Mouse (Mus musculus): ENCODE results near the gene Ubr7. TPM values are rescaled to one million over a fixed set of nuclear protein-coding genes. Genes with fewer than 3 reads are reported as not detected.

The Ubr7 gene
- polyA plus RNA-seq (2015; fragmentation: Nextera tagmentation; extraction: Ambion mirVana): 35.4 and 39.9 TPM in 2 replicates

GRCm38 (mm10) chr12:102757689-102758402, at the start of gene Ubr7, which contains the start of the genes Gm28051 and Gon7:
Gene Ubr7, plus strand, starts transcription at chr12:102757967.
Gene Gm28051, minus strand, starts transcription at chr12:102757765.
Gene Gon7, minus strand, starts transcription at chr12:102757803.
- peak; percentile 96 for DNase-seq (ENCODE audit: low spot score)

- DNase-seq (ENCODE audit: low spot score): no peak
Measured at GRCm38 (mm10) chr12:102708220-102708619, 49.5 kb upstream of the Ubr7 start.

GRCm38 (mm10) chr12:102709896-102710295, 47.9 kb upstream of the Ubr7 start:
- DNase-seq (ENCODE audit: low spot score): no peak

- DNase-seq (ENCODE audit: low spot score): no peak
Measured at GRCm38 (mm10) chr12:102710851-102711375, 46.9 kb upstream of the Ubr7 start.

GRCm38 (mm10) chr12:102713153-102713865, 44.5 kb upstream of the Ubr7 start:
- no peak for DNase-seq (ENCODE audit: low spot score)

- no peak for DNase-seq (ENCODE audit: low spot score)
Measured at GRCm38 (mm10) chr12:102714116-102714515, 43.7 kb upstream of the Ubr7 start.

- no peak for DNase-seq (ENCODE audit: low spot score)
Measured at GRCm38 (mm10) chr12:102714654-102715395, 42.9 kb upstream of the Ubr7 start.

GRCm38 (mm10) chr12:102719552-102720315, 38.0 kb upstream of the Ubr7 start:
- DNase-seq (ENCODE audit: low spot score): peak; percentile 71

- peak; percentile 80 for DNase-seq (ENCODE audit: low spot score)
Measured at GRCm38 (mm10) chr12:102722451-102722850, 35.3 kb upstream of the Ubr7 start.

GRCm38 (mm10) chr12:102722966-102723365, 34.8 kb upstream of the Ubr7 start:
- DNase-seq (ENCODE audit: low spot score): no peak

GRCm38 (mm10) chr12:102723861-102724260, 33.9 kb upstream of the Ubr7 start:
- DNase-seq (ENCODE audit: low spot score): no peak

- DNase-seq (ENCODE audit: low spot score): no peak
Measured at GRCm38 (mm10) chr12:102725146-102725545, 32.6 kb upstream of the Ubr7 start.

GRCm38 (mm10) chr12:102725761-102726175, 32.0 kb upstream of the Ubr7 start:
- no peak for DNase-seq (ENCODE audit: low spot score)

GRCm38 (mm10) chr12:102729855-102730797, 27.6 kb upstream of the Ubr7 start:
- peak; percentile 76 for DNase-seq (ENCODE audit: low spot score)

- no peak for DNase-seq (ENCODE audit: low spot score)
Measured at GRCm38 (mm10) chr12:102730798-102731619, 26.8 kb upstream of the Ubr7 start.

- peak; percentile 79 for DNase-seq (ENCODE audit: low spot score)
Measured at GRCm38 (mm10) chr12:102733381-102733780, 24.4 kb upstream of the Ubr7 start.

- DNase-seq (ENCODE audit: low spot score): no peak
Measured at GRCm38 (mm10) chr12:102739096-102739495, 18.7 kb upstream of the Ubr7 start.

GRCm38 (mm10) chr12:102740285-102740684, 17.5 kb upstream of the Ubr7 start:
- DNase-seq (ENCODE audit: low spot score): peak; percentile 56

GRCm38 (mm10) chr12:102742056-102742455, 15.7 kb upstream of the Ubr7 start:
- DNase-seq (ENCODE audit: low spot score): no peak
